Mouse (Mus musculus) heart, embryonic 13.5 days (tissue): ENCODE measurements at regions not wholly inside any gene's neighbourhood (a gene's known extent, or its start where the extent isn't known, plus 50 kb on each side); places are given as distances from the start of the nearest gene placed in this dataset.
A peak's percentile ranks its signal among the peaks of the same experiment; 100 is the strongest.

Experiments used
- ATAC-seq: fragments of 200-750 bp; cut with Nextera tagmentation; 2 replicates; pipeline ENCODE4 v1.8.0; 2017; ENCODE audit warnings: moderate TSS enrichment; ENCODE audit not compliant: insufficient number of reproducible peaks, low FRiP score, low TSS enrichment; ENCODE audit errors: extremely low read depth
- H3K27ac ChIP-seq: fragments of 300-500 bp; sonication (generic); replicated peaks from 2 replicates; pipeline ENCODE4 v1.5.1; 2015; ENCODE audit warnings: moderate library complexity, mild to moderate bottlenecking, inconsistent platforms
- H3K27me3 ChIP-seq: fragments of 300-500 bp; sonication (generic); replicated peaks from 2 replicates; pipeline ENCODE4 v1.6.1; 2015; ENCODE audit warnings: mild to moderate bottlenecking, inconsistent platforms
- H3K36me3 ChIP-seq: fragments of 300-500 bp; sonication (generic); 2 replicates; pipeline ENCODE4 v1.6.1; 2015; ENCODE audit warnings: mild to moderate bottlenecking, inconsistent platforms
- H3K4me1 ChIP-seq: fragments of 300-500 bp; sonication (generic); 2 replicates; pipeline ENCODE4 v1.6.1; 2015; ENCODE audit warnings: inconsistent platforms
- H3K4me2 ChIP-seq: fragments of 300-500 bp; sonication (generic); 2 replicates; pipeline ENCODE4 v1.6.1; 2015; ENCODE audit warnings: inconsistent platforms, mild to moderate bottlenecking, moderate library complexity
- H3K4me3 ChIP-seq: fragments of 300-500 bp; sonication (generic); 2 replicates; pipeline ENCODE4 v1.5.1; 2015; ENCODE audit warnings: moderate library complexity, mild to moderate bottlenecking, inconsistent platforms
- H3K9ac ChIP-seq: fragments of 300-500 bp; sonication (generic); 2 replicates; pipeline ENCODE4 v1.6.1; 2015; ENCODE audit warnings: inconsistent platforms, mild to moderate bottlenecking, moderate library complexity
- H3K9me3 ChIP-seq: fragments of 300-500 bp; sonication (generic); 2 replicates; pipeline ENCODE4 v1.6.1; 2016; ENCODE audit warnings: inconsistent platforms
- WGBS: fragments of 180-500 bp; shearing (Covaris S2); methylation state at CpG from one replicate; pipeline ENCODE4 v1.1.7; 2015; ENCODE audit warnings: mixed read lengths; 5-methylcytosine and 5-hydroxymethylcytosine counted together

- Histone ChIP-seq H3K36me3 (no peaks in the 10 kb centered on the region), H3K9me3 (no peaks in the 10 kb centered on the region), H3K4me1 (peaks cover 13% of the 10 kb centered on the region), H3K27ac (no peak overlapping the region), H3K27me3 (peaks cover 25% of the 10 kb centered on the region), H3K4me3 (peak overlapping the region; percentile 63), H3K4me2 (peak overlapping the region; percentile 84), H3K9ac (peak overlapping the region; percentile 81)
- ATAC-seq: no peak
- 1% methylated on average over 40 of the region's 40 CpGs for WGBS
Measured at GRCm38 (mm10) chr4:89524260-89525200, 154.7 kb upstream of the Dmrta1 start.

GRCm38 (mm10) chr4:89523423-89524259 lies 155.6 kb upstream of the Dmrta1 start:
- H3K36me3 ChIP-seq: no peaks in the 10 kb centered on the region
- H3K27me3 ChIP-seq: peaks cover 25% of the 10 kb centered on the region
- WGBS: 4% methylated on average over 10 of the region's 10 CpGs
- H3K4me2 ChIP-seq: peak overlapping the region; percentile 84
- no peak overlapping the region for H3K9ac ChIP-seq
- H3K4me1 ChIP-seq: peaks cover 13% of the 10 kb centered on the region
- no peak for ATAC-seq
- H3K9me3 ChIP-seq: no peaks in the 10 kb centered on the region
- H3K27ac ChIP-seq: no peak overlapping the region
- H3K4me3 ChIP-seq: peak overlapping the region; percentile 63

DNA sequence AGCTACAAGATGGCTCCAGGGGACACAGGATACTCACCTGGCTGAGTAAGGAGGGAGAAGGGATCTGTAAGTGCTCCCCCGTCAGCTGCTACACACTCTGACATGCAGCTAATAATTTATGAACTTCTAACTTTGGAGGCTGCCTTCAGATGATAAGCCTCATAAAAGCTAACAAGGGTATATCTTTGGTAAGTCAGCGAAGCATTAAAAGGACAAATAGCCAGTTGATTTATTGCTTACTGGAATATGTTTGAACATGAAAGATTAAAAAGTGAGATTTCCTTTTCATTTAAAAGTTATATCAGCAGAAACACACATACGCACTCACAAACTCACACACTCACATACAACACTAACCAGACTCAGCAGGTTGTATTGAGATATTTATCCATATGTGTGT lies 161.2 kb upstream of the Dmrta1 start:
- 73% methylated on average over 3 of the region's 3 CpGs for WGBS
- Histone ChIP-seq H3K4me1 (no peaks in the 10 kb centered on the region), H3K4me2 (no peak overlapping the region), H3K4me3 (no peak overlapping the region), H3K9ac (no peak overlapping the region), H3K27me3 (no peaks in the 10 kb centered on the region), H3K27ac (no peak overlapping the region), H3K9me3 (no peaks in the 10 kb centered on the region), H3K36me3 (no peaks in the 10 kb centered on the region)
- no peak for ATAC-seq

DNA sequence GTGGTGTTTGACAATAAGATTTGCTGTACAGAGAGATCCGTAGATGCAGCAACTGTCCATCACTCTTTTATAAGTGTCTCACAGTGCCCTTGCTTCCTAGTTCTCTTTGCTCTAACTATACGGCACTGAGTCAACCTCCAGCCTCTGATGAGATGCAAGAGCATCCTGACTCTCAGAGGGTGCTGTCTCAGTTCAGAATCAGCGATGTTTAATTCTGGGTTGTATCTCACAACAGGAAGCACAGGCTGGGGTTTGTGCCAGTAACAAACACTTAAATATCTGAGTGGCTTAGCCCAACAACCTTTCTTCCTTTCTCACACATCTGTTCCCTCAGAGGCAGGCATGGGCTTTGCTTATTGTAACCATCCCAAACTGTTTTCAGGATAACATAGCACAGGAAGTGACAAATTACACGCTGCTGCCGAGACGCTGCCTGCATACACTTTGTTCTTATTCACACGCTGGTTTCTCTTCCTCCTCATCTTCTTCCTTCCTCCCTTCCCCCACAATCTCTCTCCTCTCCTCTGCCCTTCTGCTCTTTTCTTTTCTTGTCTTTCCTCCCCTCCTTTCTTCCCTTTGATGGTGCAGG lies 163.3 kb upstream of the Dmrta1 start:
- Histone ChIP-seq H3K4me1 (no peaks in the 10 kb centered on the region), H3K9ac (no peak overlapping the region), H3K9me3 (no peaks in the 10 kb centered on the region), H3K27ac (no peak overlapping the region), H3K27me3 (no peaks in the 10 kb centered on the region), H3K4me2 (peak overlapping the region; percentile 24), H3K4me3 (no peak overlapping the region), H3K36me3 (no peaks in the 10 kb centered on the region)
- 41% methylated on average over 7 of the region's 7 CpGs for WGBS
- no peak for ATAC-seq

GRCm38 (mm10) chr4:89514981-89515380 lies 164.3 kb upstream of the Dmrta1 start:
- WGBS: 68% methylated on average over 7 of the region's 7 CpGs
- no peak for ATAC-seq
- Histone ChIP-seq H3K9me3 (no peaks in the 10 kb centered on the region), H3K36me3 (no peaks in the 10 kb centered on the region), H3K4me1 (no peaks in the 10 kb centered on the region), H3K27ac (no peak overlapping the region), H3K9ac (no peak overlapping the region), H3K4me3 (no peak overlapping the region), H3K4me2 (no peak overlapping the region), H3K27me3 (no peaks in the 10 kb centered on the region)

GRCm38 (mm10) chr4:89510593-89510992 lies 168.6 kb upstream of the Dmrta1 start:
- no peak for ATAC-seq
- no peak overlapping the region for H3K4me2 ChIP-seq
- H3K4me1 ChIP-seq: no peaks in the 10 kb centered on the region
- no peaks in the 10 kb centered on the region for H3K36me3 ChIP-seq
- 87% methylated on average over 5 of the region's 5 CpGs for WGBS
- no peak overlapping the region for H3K4me3 ChIP-seq
- no peaks in the 10 kb centered on the region for H3K9me3 ChIP-seq
- no peaks in the 10 kb centered on the region for H3K27me3 ChIP-seq
- H3K9ac ChIP-seq: no peak overlapping the region
- no peak overlapping the region for H3K27ac ChIP-seq

DNA sequence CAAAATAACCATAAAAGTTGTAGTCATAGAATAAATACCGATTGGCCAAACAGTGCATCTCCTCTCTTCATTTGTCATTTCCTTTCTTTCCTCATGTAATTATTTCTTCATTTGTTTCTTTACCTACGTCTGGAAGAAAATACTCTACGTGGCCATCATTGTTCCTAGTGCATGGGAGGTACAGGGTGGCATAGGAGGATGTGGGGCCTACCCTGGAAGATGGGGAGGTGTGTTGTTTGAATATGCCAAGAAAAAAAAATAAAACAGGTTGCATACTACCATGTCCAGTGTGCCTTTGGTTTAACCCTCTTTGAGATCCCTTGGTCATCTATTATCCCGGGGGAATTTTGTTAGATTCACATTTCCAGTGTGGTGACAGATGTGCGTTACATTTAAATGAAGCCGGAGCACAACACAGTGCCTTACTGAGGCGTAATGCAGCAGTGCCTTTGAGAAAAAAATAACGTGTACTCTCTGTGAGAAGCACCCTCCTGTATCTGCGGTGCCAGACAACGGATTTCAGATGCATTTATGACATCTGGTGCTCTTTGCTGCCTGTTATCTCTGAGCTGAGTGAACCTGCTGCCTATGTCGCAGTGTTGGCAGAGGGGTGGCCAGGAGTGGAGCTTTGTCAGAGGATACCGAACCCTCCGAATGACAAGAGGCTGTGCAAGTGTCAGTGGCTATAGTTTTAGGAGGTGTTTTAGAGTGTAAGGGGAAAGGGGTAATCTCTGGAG lies 169.4 kb upstream of the Dmrta1 start:
- no peak overlapping the region for H3K27ac ChIP-seq

DNA sequence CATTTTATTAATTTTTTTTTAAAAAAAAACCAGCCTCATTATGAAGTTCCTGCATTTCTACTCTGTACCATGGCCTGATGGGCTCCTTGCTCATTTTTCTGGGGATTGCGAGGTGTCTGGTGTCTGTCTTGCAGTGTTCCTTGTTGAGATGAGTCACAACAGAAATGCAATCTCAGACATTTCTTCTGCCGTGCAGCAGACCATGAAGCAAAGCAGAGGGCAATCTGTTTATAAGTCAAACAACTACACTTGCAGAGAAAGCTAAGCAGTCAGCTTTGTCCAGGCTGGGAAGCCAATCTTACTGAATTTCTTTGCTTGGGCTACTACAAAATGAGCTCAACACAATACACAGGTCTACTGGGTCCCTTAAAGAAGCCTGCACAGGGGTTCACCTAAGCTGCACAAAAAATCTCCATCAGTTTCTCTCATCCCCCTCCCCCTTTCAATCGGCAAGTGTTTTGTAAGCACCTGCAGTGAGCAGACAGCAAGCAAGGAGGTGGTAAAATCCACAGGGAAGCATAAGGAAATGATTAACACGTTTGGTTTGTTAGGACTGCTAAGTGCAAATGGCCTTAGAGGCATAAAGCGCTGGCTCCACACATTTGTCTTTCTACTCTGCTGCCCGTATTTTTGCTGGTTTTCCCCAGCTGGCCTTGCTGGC lies 171.0 kb upstream of the Dmrta1 start:
- no peak overlapping the region for H3K4me2 ChIP-seq
- WGBS: 29% methylated on average over 6 of the region's 6 CpGs
- no peak for ATAC-seq
- no peaks in the 10 kb centered on the region for H3K27me3 ChIP-seq
- no peak overlapping the region for H3K27ac ChIP-seq
- no peak overlapping the region for H3K9ac ChIP-seq
- no peaks in the 10 kb centered on the region for H3K4me1 ChIP-seq
- no peaks in the 10 kb centered on the region for H3K36me3 ChIP-seq
- no peaks in the 10 kb centered on the region for H3K9me3 ChIP-seq
- H3K4me3 ChIP-seq: no peak overlapping the region

More for the DNA sequence above, 169.4 kb upstream of the Dmrta1 start:
- Histone ChIP-seq H3K36me3 (no peaks in the 10 kb centered on the region), H3K27me3 (no peaks in the 10 kb centered on the region), H3K4me1 (no peaks in the 10 kb centered on the region), H3K4me2 (no peak overlapping the region), H3K9ac (no peak overlapping the region), H3K9me3 (no peaks in the 10 kb centered on the region), H3K4me3 (no peak overlapping the region)
- WGBS: 61% methylated on average over 13 of the region's 13 CpGs
- ATAC-seq: no peak

- no peaks in the 10 kb centered on the region for H3K36me3 ChIP-seq
- no peak for ATAC-seq
- WGBS: 45% methylated on average over 6 of the region's 6 CpGs
Measured at GRCm38 (mm10) chr4:89505368-89505819, 173.8 kb upstream of the Dmrta1 start.

GRCm38 (mm10) chr4:89500232-89500631 lies 179.0 kb upstream of the Dmrta1 start:
- Histone ChIP-seq H3K27me3 (no peaks in the 10 kb centered on the region), H3K4me2 (no peak overlapping the region), H3K9me3 (no peaks in the 10 kb centered on the region), H3K4me1 (no peaks in the 10 kb centered on the region), H3K4me3 (no peak overlapping the region), H3K36me3 (no peaks in the 10 kb centered on the region), H3K27ac (no peak overlapping the region), H3K9ac (no peak overlapping the region)
- ATAC-seq: no peak
- 38% methylated on average over 4 of the region's 4 CpGs for WGBS

More at GRCm38 (mm10) chr4:89505368-89505819, 173.8 kb upstream of the Dmrta1 start:
- H3K27me3 ChIP-seq: no peaks in the 10 kb centered on the region
- H3K9ac ChIP-seq: no peak overlapping the region
- H3K4me2 ChIP-seq: no peak overlapping the region
- no peaks in the 10 kb centered on the region for H3K9me3 ChIP-seq
- H3K4me1 ChIP-seq: no peaks in the 10 kb centered on the region
- no peak overlapping the region for H3K27ac ChIP-seq
- H3K4me3 ChIP-seq: no peak overlapping the region
